Mouse (Mus musculus): ENCODE measurements around the gene Shld1.

Shld1 gene

GRCm38 (mm10) chr2:132686756-132687737 lies at the start of gene Shld1:
TSS of gene Shld1 (plus strand) at chr2:132686931.
- CTCF ChIA-PET: interaction anchor here (0.6 to 1.2 kb wide), 3 partner anchors 65 to 111 kb away, joined by 3 read pairs; no protein-coding TSS in a partner anchor

- CTCF ChIA-PET: no interaction called here
Measured at GRCm38 (mm10) chr2:132638306-132638705, 48.4 kb upstream of the Shld1 start.

DNA sequence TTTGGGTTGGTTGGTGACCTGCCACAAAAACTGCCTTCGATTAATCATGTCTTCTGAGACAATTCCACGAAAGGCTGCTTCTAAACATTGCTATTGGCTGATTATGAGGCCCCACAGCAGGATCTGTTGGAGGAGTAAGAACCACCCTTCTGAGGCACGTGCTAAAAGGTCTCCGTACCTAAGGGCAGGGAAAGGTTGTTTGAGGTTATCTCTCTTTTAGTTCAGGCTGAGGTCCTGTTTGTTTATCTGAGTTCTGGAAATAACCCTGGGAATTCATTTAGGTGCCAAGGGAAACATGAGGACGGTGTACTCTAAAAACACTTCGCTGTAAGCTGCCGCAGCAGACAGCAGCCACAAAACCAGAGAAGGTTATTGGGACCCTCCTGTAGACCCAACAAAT lies 47.4 kb upstream of the Shld1 start:
- CTCF ChIA-PET: interaction anchor here (0.7 kb wide), 2 partner anchors 14 to 59 kb away, joined by 3 to 10 read pairs; no protein-coding TSS in a partner anchor

GRCm38 (mm10) chr2:132641196-132641595 lies 45.5 kb upstream of the Shld1 start:
- CTCF ChIA-PET: interaction anchor here (0.6 kb wide), 1 partner anchor 12 kb away, joined by 3 read pairs; no protein-coding TSS in a partner anchor

DNA sequence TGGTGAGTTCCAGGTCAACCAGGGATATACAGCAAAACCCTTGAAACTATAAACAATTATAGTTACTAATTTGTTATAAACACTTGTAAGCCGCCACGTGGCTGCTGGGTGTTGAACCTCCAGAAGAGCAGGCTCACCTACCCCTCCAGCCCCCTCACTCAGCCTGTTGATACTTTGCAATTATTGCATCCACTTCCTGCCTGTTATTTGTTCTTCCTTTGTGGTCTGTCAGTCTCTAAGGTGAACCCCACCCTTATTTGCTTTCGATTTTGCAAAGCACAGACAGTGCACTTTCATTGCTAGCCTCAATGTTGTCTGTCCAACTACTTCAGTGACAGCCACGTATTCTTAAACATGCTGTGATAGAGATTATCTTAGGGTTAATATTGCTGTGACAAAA lies 43.6 kb upstream of the Shld1 start:
- CTCF ChIA-PET: interaction anchor here (0.6 to 1.0 kb wide), 2 partner anchors 43 to 45 kb away, joined by 3 read pairs; no protein-coding TSS in a partner anchor

- CTCF ChIA-PET: no interaction called here
Measured at GRCm38 (mm10) chr2:132646856-132647745, 39.6 kb upstream of the Shld1 start.

DNA sequence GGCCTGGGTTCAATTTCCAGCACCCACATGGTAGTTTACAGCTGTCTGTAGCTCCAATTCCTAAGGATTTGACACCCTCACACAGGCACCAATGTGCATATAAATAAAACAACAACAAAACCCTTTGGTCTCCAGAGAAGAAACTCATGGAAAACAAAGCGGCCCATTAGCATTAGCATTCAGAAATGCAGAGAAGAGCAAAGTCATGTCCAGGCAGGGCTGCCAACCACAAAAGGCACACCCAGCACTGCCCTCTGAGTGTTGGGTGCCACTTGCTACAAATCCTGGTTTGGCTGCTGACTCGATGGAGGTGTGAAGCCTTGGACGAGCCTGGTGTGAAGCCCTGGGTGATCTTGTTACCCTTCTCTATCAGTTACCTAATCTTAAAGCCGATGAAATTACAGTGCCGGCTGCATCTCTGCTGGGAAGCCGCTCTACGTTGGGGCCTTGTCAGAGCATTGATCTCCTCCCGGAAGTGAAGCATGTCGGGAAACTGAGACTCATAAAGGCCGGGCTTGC lies 37.3 kb upstream of the Shld1 start:
- CTCF ChIA-PET: no interaction called here

- CTCF ChIA-PET: interaction anchor here (0.8 kb wide), 1 partner anchor 53 kb away, joined by 4 read pairs; no protein-coding TSS in a partner anchor
Measured at GRCm38 (mm10) chr2:132650546-132650945, 36.2 kb upstream of the Shld1 start.

GRCm38 (mm10) chr2:132652476-132652875 lies 34.3 kb upstream of the Shld1 start:
- CTCF ChIA-PET: interaction anchor here (0.5 kb wide), 1 partner anchor 494 kb away, joined by 3 read pairs; no protein-coding TSS in a partner anchor

DNA sequence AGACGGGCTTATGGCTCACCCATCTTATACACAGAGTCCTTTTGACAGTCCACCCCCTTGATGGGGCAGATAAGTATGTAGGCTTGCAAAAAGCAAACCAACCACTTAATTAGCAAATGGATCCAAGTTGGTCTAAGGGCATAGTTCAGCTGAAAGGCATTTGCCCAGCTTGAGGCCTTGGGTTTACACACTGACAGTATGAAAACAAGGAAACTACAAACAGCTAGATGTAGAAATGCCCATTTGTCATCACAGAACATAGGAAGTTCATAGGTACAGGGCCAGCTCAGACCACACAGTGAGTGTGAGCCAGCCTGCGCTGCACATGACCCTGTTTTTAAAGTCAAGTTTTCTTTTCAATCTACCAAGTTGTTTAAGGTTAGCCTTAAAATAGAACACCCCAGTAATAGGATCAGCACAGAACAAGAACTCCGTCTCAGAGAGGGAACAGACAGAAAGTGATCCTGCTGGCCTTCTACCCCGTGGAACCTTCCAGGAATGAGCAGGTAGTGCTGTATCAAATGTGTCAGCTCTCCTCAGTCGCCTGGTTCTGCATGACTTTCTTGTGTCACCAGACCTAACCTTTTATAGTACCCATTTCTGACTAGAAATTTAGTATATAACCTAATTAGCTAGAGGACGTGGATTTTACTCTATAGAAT lies 31.8 kb upstream of the Shld1 start:
- CTCF ChIA-PET: no interaction called here

GRCm38 (mm10) chr2:132657186-132657585 lies 29.5 kb upstream of the Shld1 start:
- CTCF ChIA-PET: interaction anchor here (0.7 kb wide), 2 partner anchors 83 to 140 kb away, joined by 4 to 7 read pairs; no protein-coding TSS in a partner anchor

GRCm38 (mm10) chr2:132658412-132659120 lies 28.2 kb upstream of the Shld1 start:
- CTCF ChIA-PET: no interaction called here

GRCm38 (mm10) chr2:132669091-132669490 lies 17.6 kb upstream of the Shld1 start:
- CTCF ChIA-PET: no interaction called here

DNA sequence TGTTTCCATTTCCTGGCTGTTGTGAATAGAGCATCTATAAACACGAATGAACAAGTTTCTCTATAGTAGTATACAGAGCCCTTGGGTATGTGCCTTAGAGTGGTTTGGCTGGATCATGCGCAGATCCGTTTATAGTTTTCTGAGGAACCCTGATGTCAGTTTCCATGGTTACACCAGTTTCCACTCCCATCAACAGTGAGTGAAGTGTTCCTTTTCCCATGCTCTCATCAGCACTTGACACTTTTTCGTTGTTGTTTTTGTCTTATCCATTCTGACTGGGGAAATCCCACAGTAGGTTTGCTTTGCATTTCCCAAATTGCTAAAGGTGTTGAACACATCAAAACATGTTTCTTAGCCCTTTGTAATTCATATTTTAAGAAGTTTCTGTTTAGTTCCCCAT lies 16.4 kb upstream of the Shld1 start:
- CTCF ChIA-PET: no interaction called here

GRCm38 (mm10) chr2:132672121-132672520 lies 14.6 kb upstream of the Shld1 start:
- CTCF ChIA-PET: interaction anchor here (0.6 kb wide), 1 partner anchor 74 kb away, joined by 3 read pairs; no protein-coding TSS in a partner anchor

- CTCF ChIA-PET: no interaction called here
Measured at GRCm38 (mm10) chr2:132676111-132676510, 10.6 kb upstream of the Shld1 start.

DNA sequence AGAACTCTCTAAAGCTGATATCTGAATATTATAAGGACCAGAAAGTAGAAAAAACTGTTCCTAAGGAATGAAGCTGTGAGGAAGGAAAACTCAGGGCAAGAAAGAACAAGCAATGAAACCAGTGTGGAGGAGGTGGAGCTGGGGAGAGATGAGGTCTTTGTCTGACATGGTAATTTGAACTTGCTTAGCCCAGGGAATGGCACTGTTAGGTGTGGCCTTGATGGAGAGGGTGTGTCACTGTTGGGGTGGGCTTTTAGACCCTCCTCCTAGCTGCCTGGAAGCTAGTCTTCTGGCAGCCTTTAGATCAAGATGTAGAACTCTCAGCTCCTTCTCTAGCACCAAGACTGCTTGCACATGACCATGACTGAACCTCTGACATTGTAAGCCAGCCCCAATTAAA lies 1.7 kb upstream of the Shld1 start:
- CTCF ChIA-PET: interaction anchor here (0.9 kb wide), 1 partner anchor 168 kb away, joined by 3 read pairs; no protein-coding TSS in a partner anchor

DNA sequence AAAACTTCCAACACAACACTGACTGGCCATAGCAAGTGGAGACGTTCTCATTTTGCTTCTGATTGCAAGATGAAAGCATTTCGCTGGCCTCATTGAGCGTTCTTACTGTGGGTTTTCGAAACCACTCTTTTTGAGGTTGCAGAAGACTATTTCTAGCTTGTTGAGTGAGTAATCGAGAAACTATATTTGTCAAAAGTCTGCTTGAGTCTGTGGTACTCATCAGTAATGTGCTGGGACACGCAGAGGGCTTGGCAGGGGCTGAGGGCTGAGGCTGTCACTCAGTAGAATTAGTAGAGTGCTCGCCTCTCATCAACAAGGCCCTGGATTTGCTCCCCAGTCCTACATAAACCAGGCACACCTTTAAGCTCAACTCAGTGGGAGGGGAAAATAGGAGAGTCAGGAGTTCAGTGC lies 1.9 kb downstream of the Shld1 start:
- CTCF ChIA-PET: interaction anchor here (0.6 to 0.7 kb wide), 2 partner anchors 149 to 172 kb away, joined by 6 to 20 read pairs; no protein-coding TSS in a partner anchor

DNA sequence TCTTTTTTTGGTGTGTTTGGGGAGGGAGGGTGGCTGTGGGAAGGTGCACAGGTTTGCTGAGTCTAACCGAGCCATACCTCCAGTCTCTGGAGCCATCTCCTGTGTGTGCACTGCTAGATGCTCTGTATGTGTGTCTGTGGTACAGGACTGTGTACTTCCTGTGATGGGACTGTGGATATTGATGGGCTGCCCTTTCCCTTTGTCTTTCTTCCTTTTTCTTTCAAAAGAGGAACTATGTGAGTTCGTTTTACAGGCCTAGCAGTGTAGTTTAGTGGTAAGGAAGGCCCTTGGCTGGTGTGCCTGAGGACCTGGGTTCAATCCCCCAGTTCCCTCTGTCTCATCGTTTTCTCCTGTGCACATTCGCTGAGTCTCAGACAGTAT lies 2.4 kb downstream of the Shld1 start:
- CTCF ChIA-PET: interaction anchor here (0.5 to 0.7 kb wide), 3 partner anchors 54 to 173 kb away, joined by 5 to 20 read pairs (median 6); no protein-coding TSS in a partner anchor
